In genomic region chr7:131989056-131989455, GRCm38 (mm10) we compare ENCODE assay signal across 14 mouse cellular contexts.
"Had no signal": no experiment of that assay in that cellular context is flagged by ENCODE, and none has a peak within 500 bp of the region (broad histone marks: within the 10 kb centered on the region; RNA-seq: fewer than 3 reads in every experiment).

No protein-coding gene starts in this region.

- ATAC-seq: lung, postnatal 0 days; midbrain, embryonic 16.5 days had no signal

- DNase-seq: lung, adult 2 months; lung, postnatal 14 days; lung, postnatal 36 days; midbrain, embryonic 14.5 days; retina, postnatal 1 day; right cerebral cortex, adult 18-20 months; right cerebral cortex, postnatal 25 days; right cerebral cortex, postnatal 4 days; spleen, adult 18-20 months; thymus, adult 18-20 months; thymus, postnatal 14 days; thymus, postnatal 36 days had no signal
